Mouse (Mus musculus) hindbrain, embryonic 10.5 days (tissue): ENCODE measurements at regions not wholly inside any gene's neighbourhood (a gene's known extent, or its start where the extent isn't known, plus 50 kb on each side); places are given as distances from the start of the nearest gene placed in this dataset.
A peak's percentile ranks its signal among the peaks of the same experiment; 100 is the strongest.

Experiments
- DNase-seq: peaks from one replicate; pipeline ENCODE4 v3.0.0-alpha.2; 2017; ENCODE audit warnings: low spot score
- H3K27ac ChIP-seq: fragments of 300-500 bp; sonication (generic); 2 replicates; pipeline ENCODE4 v1.5.1; 2016; ENCODE audit warnings: mild to moderate bottlenecking, moderate library complexity
- H3K27me3 ChIP-seq: fragments of 300-500 bp; sonication (generic); 2 replicates; pipeline ENCODE4 v1.6.1; 2016; ENCODE audit warnings: mild to moderate bottlenecking; ENCODE audit not compliant: poor library complexity, insufficient read depth, severe bottlenecking
- H3K36me3 ChIP-seq: fragments of 300-500 bp; sonication (generic); 2 replicates; pipeline ENCODE4 v1.6.1; 2016; ENCODE audit warnings: mild to moderate bottlenecking, moderate library complexity
- H3K4me1 ChIP-seq: fragments of 300-500 bp; sonication (generic); replicated peaks from 2 replicates; pipeline ENCODE4 v1.6.1; 2016; ENCODE audit warnings: mild to moderate bottlenecking
- H3K4me3 ChIP-seq: fragments of 300-500 bp; sonication (generic); 2 replicates; pipeline ENCODE4 v1.5.1; 2016; ENCODE audit warnings: mild to moderate bottlenecking, moderate library complexity
- H3K9me3 ChIP-seq: fragments of 300-500 bp; sonication (generic); 2 replicates; pipeline ENCODE4 v1.6.1; 2016; ENCODE audit warnings: mild to moderate bottlenecking, moderate library complexity
- WGBS: fragments of 180-500 bp; shearing (Covaris S2); methylation state at CpG from one replicate; pipeline ENCODE4 v1.1.7; 2016; 5-methylcytosine and 5-hydroxymethylcytosine counted together

- Histone ChIP-seq H3K27ac (no peak overlapping the region), H3K36me3 (no peaks in the 10 kb centered on the region), H3K9me3 (peaks cover 6% of the 10 kb centered on the region; the same call in 1 of the 2 replicates), H3K4me3 (no peak overlapping the region), H3K27me3 (no peaks in the 10 kb centered on the region), H3K4me1 (peaks cover 12% of the 10 kb centered on the region; the same call in 1 of the 2 replicates)
- 87% methylated on average over 5 of the region's 5 CpGs for WGBS
- DNase-seq = no peak
Measured at GRCm38 (mm10) chr7:111215586-111215985, 132.8 kb upstream of the Eif4g2 start.

- Histone ChIP-seq H3K27me3 (no peaks in the 10 kb centered on the region), H3K4me3 (no peak overlapping the region), H3K4me1 (peaks cover 12% of the 10 kb centered on the region; the same call in 1 of the 2 replicates), H3K9me3 (no peaks in the 10 kb centered on the region), H3K27ac (no peak overlapping the region), H3K36me3 (no peaks in the 10 kb centered on the region)
- WGBS = 90% methylated on average over 6 of the region's 6 CpGs
- DNase-seq = no peak
Measured at GRCm38 (mm10) chr7:111214226-111214906, 131.5 kb upstream of the Eif4g2 start.

GRCm38 (mm10) chr7:111212188-111212587, 129.4 kb upstream of the Eif4g2 start:
- 74% methylated on average over 5 of the region's 5 CpGs for WGBS
- H3K9me3 ChIP-seq = no peaks in the 10 kb centered on the region

GRCm38 (mm10) chr7:111211641-111212040, 128.8 kb upstream of the Eif4g2 start:
- DNase-seq = peak; percentile 20
- peaks cover 12% of the 10 kb centered on the region; the same call in 1 of the 2 replicates for H3K4me1 ChIP-seq
- 61% methylated on average over 11 of the region's 11 CpGs for WGBS

More at GRCm38 (mm10) chr7:111212188-111212587, 129.4 kb upstream of the Eif4g2 start:
- Histone ChIP-seq H3K4me1 (peaks cover 12% of the 10 kb centered on the region; the same call in 1 of the 2 replicates), H3K4me3 (no peak overlapping the region), H3K27ac (no peak overlapping the region), H3K27me3 (no peaks in the 10 kb centered on the region), H3K36me3 (no peaks in the 10 kb centered on the region)
- DNase-seq = no peak

GRCm38 (mm10) chr7:111210282-111210681, 127.5 kb upstream of the Eif4g2 start:
- H3K27me3 ChIP-seq = no peaks in the 10 kb centered on the region
- H3K27ac ChIP-seq = no peak overlapping the region
- no peak overlapping the region for H3K4me3 ChIP-seq
- no peaks in the 10 kb centered on the region for H3K9me3 ChIP-seq
- peaks cover 16% of the 10 kb centered on the region; the same call in 1 of the 2 replicates for H3K4me1 ChIP-seq
- WGBS = 88% methylated on average over 8 of the region's 8 CpGs
- DNase-seq = no peak
- no peaks in the 10 kb centered on the region for H3K36me3 ChIP-seq

More at GRCm38 (mm10) chr7:111211641-111212040, 128.8 kb upstream of the Eif4g2 start:
- no peaks in the 10 kb centered on the region for H3K27me3 ChIP-seq
- H3K36me3 ChIP-seq = no peaks in the 10 kb centered on the region
- H3K27ac ChIP-seq = no peak overlapping the region
- H3K4me3 ChIP-seq = no peak overlapping the region
- H3K9me3 ChIP-seq = no peaks in the 10 kb centered on the region

GRCm38 (mm10) chr7:111205876-111206275, 123.0 kb upstream of the Eif4g2 start:
- H3K4me1 ChIP-seq = 0 out of 2 replicates have a peak, but pooled peaks cover 4% of the 10 kb centered on the region
- DNase-seq = no peak

GRCm38 (mm10) chr7:111198608-111199355, 116.0 kb upstream of the Eif4g2 start:
- 77% methylated on average over 10 of the region's 10 CpGs for WGBS
- H3K9me3 ChIP-seq = no peaks in the 10 kb centered on the region
- no peaks in the 10 kb centered on the region for H3K27me3 ChIP-seq
- DNase-seq = no peak
- H3K36me3 ChIP-seq = no peaks in the 10 kb centered on the region
- no peak overlapping the region for H3K27ac ChIP-seq
- H3K4me3 ChIP-seq = no peak overlapping the region
- 0 out of 2 replicates have a peak, but pooled peaks cover 6% of the 10 kb centered on the region for H3K4me1 ChIP-seq

More at GRCm38 (mm10) chr7:111205876-111206275, 123.0 kb upstream of the Eif4g2 start:
- Histone ChIP-seq H3K36me3 (no peaks in the 10 kb centered on the region), H3K9me3 (no peaks in the 10 kb centered on the region), H3K27me3 (no peaks in the 10 kb centered on the region), H3K4me3 (no peak overlapping the region), H3K27ac (no peak overlapping the region)
- WGBS = 74% methylated on average over 5 of the region's 5 CpGs

- H3K4me3 ChIP-seq = no peak overlapping the region
- H3K27me3 ChIP-seq = no peaks in the 10 kb centered on the region
- no peak for DNase-seq
- no peak overlapping the region for H3K27ac ChIP-seq
- no peaks in the 10 kb centered on the region for H3K4me1 ChIP-seq
- 74% methylated on average over 4 of the region's 4 CpGs for WGBS
- no peaks in the 10 kb centered on the region for H3K36me3 ChIP-seq
- H3K9me3 ChIP-seq = no peaks in the 10 kb centered on the region
Measured at GRCm38 (mm10) chr7:111191674-111192073, 108.8 kb upstream of the Eif4g2 start.

- H3K36me3 ChIP-seq = no peaks in the 10 kb centered on the region
- no peaks in the 10 kb centered on the region for H3K9me3 ChIP-seq
- DNase-seq = no peak
- no peaks in the 10 kb centered on the region for H3K4me1 ChIP-seq
- H3K27me3 ChIP-seq = no peaks in the 10 kb centered on the region
- H3K4me3 ChIP-seq = no peak overlapping the region
- H3K27ac ChIP-seq = no peak overlapping the region
Measured at GRCm38 (mm10) chr7:111191216-111191615, 108.4 kb upstream of the Eif4g2 start.

- H3K36me3 ChIP-seq = no peaks in the 10 kb centered on the region
- no peaks in the 10 kb centered on the region for H3K9me3 ChIP-seq
- no peak overlapping the region for H3K4me3 ChIP-seq
- no peak overlapping the region for H3K27ac ChIP-seq
- DNase-seq = no peak
- 0 out of 2 replicates have a peak, but pooled peaks cover 3% of the 10 kb centered on the region for H3K4me1 ChIP-seq
- WGBS = 92% methylated on average over 4 of the region's 4 CpGs
- H3K27me3 ChIP-seq = no peaks in the 10 kb centered on the region
Measured at GRCm38 (mm10) chr7:111189731-111190130, 106.9 kb upstream of the Eif4g2 start.

GRCm38 (mm10) chr7:111185954-111186353, 103.1 kb upstream of the Eif4g2 start:
- Histone ChIP-seq H3K4me1 (0 out of 2 replicates have a peak, but pooled peaks cover 3% of the 10 kb centered on the region), H3K36me3 (no peaks in the 10 kb centered on the region), H3K4me3 (no peak overlapping the region), H3K27me3 (no peaks in the 10 kb centered on the region), H3K9me3 (no peaks in the 10 kb centered on the region), H3K27ac (no peak overlapping the region)
- 87% methylated on average over 7 of the region's 7 CpGs for WGBS
- DNase-seq = no peak

- Histone ChIP-seq H3K36me3 (no peaks in the 10 kb centered on the region), H3K27ac (no peak overlapping the region), H3K4me3 (no peak overlapping the region), H3K4me1 (peaks cover 9% of the 10 kb centered on the region; the same call in 1 of the 2 replicates), H3K27me3 (no peaks in the 10 kb centered on the region), H3K9me3 (no peaks in the 10 kb centered on the region)
- no peak for DNase-seq
- 67% methylated on average over 3 of the region's 3 CpGs for WGBS
Measured at GRCm38 (mm10) chr7:111183512-111183911, 100.7 kb upstream of the Eif4g2 start.

GRCm38 (mm10) chr7:111182319-111182718, 99.5 kb upstream of the Eif4g2 start:
- Histone ChIP-seq H3K9me3 (no peaks in the 10 kb centered on the region), H3K36me3 (no peaks in the 10 kb centered on the region), H3K27ac (no peak overlapping the region), H3K27me3 (no peaks in the 10 kb centered on the region), H3K4me3 (no peak overlapping the region), H3K4me1 (peaks cover 9% of the 10 kb centered on the region; the same call in 1 of the 2 replicates)
- DNase-seq = peak; percentile 47
- 71% methylated on average over 3 of the region's 3 CpGs for WGBS
